Mouse (Mus musculus): ENCODE data around the gene Akap11. TPM values are rescaled to one million over a fixed set of nuclear protein-coding genes. Genes with fewer than 3 reads are reported as not detected.

Akap11 gene
- polyA plus RNA-seq, 1 experiment: 1.6 TPM

DNA sequence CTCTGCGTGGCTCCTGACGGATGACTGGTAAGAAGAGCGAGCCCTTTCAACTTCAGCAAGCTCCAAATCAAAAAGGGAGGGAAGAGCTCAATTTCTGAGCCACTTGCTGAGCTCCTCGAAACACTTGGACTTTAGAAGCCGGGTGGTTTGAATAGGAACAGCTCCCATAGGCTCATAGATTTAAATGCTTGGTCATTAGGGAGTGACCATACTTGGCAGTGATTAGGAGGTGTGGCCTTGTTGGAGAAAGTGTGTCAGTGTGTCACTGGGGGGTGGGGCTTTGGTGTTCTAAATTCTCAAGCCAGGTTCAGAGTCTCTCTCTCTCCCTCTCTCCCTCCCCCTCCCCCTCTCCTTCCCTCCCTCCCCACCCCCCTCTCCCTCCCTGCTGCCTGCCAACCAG, 81.6 kb downstream of the Akap11 start:
- Histone ChIP-seq H3K36me3 (ENCODE audit: control insufficient read depth, insufficient read depth, low read length) (no peaks in the 10 kb centered on the region), H3K27me3 (ENCODE audit: control insufficient read depth, insufficient read depth, low read length) (no peaks in the 10 kb centered on the region; the same call in 1 of the 2 replicates), H3K4me3 (ENCODE audit: low read depth, low read length) (no peak overlapping the region), H3K27ac (ENCODE audit: insufficient read depth, low read depth, low read length) (no peak overlapping the region), H3K4me1 (ENCODE audit: control insufficient read depth, insufficient read depth, insufficient read length, low read length) (no peaks in the 10 kb centered on the region)
- WGBS: 89% methylated on average over 5 of the region's 5 CpGs
- TF ChIP-seq POLR2A (IDR thresholded peaks at IDR 0.05; ENCODE audit: low read depth, low read length): no peak
- TF ChIP-seq CTCF (IDR thresholded peaks at IDR 0.05; ENCODE audit: extremely low read depth, insufficient read length, insufficient replicate concordance, low read depth, low read length): no peak

DNA sequence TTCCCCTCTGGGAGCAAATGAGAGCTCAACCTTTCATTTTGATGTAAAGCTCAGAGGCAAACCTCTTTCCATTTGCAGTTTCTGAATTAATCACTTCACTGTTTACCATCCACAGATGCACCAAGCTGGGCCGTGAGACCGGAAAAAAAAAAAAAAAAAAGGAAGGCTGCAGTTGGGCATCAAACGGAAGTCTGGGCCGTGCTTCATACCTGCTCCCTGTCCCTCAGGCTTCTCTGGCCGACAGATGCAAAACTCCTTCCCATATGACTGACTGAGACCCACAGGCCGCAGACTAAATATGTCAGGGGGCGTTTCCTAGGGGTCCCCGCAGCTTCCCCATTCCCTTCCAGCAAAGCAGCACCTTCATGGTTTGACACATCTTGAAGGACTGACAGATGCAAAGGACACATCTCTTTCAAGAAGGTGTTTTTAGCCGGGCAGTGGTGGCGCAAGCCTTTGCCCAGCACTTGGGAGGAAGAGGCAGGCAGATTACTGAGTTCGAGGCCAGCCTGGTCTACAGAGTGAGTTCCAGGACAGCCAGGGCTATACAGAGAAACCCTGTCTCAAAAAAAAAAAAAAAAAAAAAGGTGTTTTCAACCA, 87.7 kb downstream of the Akap11 start:
- Histone ChIP-seq H3K4me3 (ENCODE audit: low read depth, low read length) (no peak overlapping the region), H3K27me3 (ENCODE audit: control insufficient read depth, insufficient read depth, low read length) (no peaks in the 10 kb centered on the region), H3K4me1 (ENCODE audit: control insufficient read depth, insufficient read depth, insufficient read length, low read length) (no peaks in the 10 kb centered on the region), H3K27ac (ENCODE audit: insufficient read depth, low read depth, low read length) (no peak overlapping the region), H3K36me3 (ENCODE audit: control insufficient read depth, insufficient read depth, low read length) (no peaks in the 10 kb centered on the region)
- WGBS: 76% methylated on average over 11 of the region's 11 CpGs
- no peak for TF ChIP-seq CTCF (IDR thresholded peaks at IDR 0.05; ENCODE audit: extremely low read depth, insufficient read length, insufficient replicate concordance, low read depth, low read length)
- TF ChIP-seq POLR2A (IDR thresholded peaks at IDR 0.05; ENCODE audit: low read depth, low read length): no peak

GRCm38 (mm10) chr14:78448017-78448416, 88.6 kb downstream of the Akap11 start:
- no peak for TF ChIP-seq CTCF (IDR thresholded peaks at IDR 0.05; ENCODE audit: extremely low read depth, insufficient read length, insufficient replicate concordance, low read depth, low read length)
- no peak for TF ChIP-seq POLR2A (IDR thresholded peaks at IDR 0.05; ENCODE audit: low read depth, low read length)
- Histone ChIP-seq H3K4me3 (ENCODE audit: low read depth, low read length) (no peak overlapping the region), H3K27me3 (ENCODE audit: control insufficient read depth, insufficient read depth, low read length) (no peaks in the 10 kb centered on the region), H3K36me3 (ENCODE audit: control insufficient read depth, insufficient read depth, low read length) (no peaks in the 10 kb centered on the region), H3K27ac (ENCODE audit: insufficient read depth, low read depth, low read length) (no peak overlapping the region), H3K4me1 (ENCODE audit: control insufficient read depth, insufficient read depth, insufficient read length, low read length) (no peaks in the 10 kb centered on the region)
- WGBS: 91% methylated on average over 12 of the region's 12 CpGs

DNA sequence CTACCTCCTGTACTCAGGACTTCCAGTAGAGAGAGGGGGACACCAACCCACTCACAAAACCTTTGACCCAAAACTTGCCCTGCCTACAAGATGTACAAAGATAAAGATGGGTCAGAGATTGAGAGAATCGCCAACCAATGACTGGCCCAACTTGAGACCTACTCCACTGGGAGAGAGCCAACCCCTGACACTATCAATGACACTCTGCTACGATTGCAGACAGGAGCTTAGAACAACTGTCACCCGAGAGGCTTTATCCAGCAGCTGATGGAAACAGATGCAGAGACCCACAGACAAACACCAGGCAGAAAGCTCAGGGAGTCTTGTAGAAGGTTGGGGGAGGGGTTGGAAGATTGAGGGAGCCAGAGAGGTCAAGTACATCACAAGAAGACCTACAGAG, 89.1 kb downstream of the Akap11 start:
- no peaks in the 10 kb centered on the region for H3K4me1 ChIP-seq (ENCODE audit: control insufficient read depth, insufficient read depth, insufficient read length, low read length)
- 81% methylated on average over 3 of the region's 3 CpGs for WGBS
- TF ChIP-seq POLR2A (IDR thresholded peaks at IDR 0.05; ENCODE audit: low read depth, low read length): no peak
- no peak for TF ChIP-seq CTCF (IDR thresholded peaks at IDR 0.05; ENCODE audit: extremely low read depth, insufficient read length, insufficient replicate concordance, low read depth, low read length)
- H3K4me3 ChIP-seq (ENCODE audit: low read depth, low read length): no peak overlapping the region
- H3K36me3 ChIP-seq (ENCODE audit: control insufficient read depth, insufficient read depth, low read length): no peaks in the 10 kb centered on the region
- no peak overlapping the region for H3K27ac ChIP-seq (ENCODE audit: insufficient read depth, low read depth, low read length)
- no peaks in the 10 kb centered on the region for H3K27me3 ChIP-seq (ENCODE audit: control insufficient read depth, insufficient read depth, low read length)

Other genes starting within 250 kb of the Akap11 start
- 0.38 and 0.56 TPM in 2 replicates for gene Tnfsf11, start 228.8 kb downstream of the Akap11 start, polyA plus RNA-seq (2012; rRNA removed)
- 0.37 and 0.60 TPM in 2 replicates for gene Dgkh, start 196.0 kb upstream of the Akap11 start, polyA plus RNA-seq (2012; rRNA removed)